Mouse (Mus musculus) intestine, postnatal 0 days (tissue): ENCODE measurements at regions not wholly inside any gene's neighbourhood (a gene's known extent, or its start where the extent isn't known, plus 50 kb on each side); places are given as distances from the start of the nearest gene placed in this dataset.

ENCODE experiments used
- ATAC-seq: fragments of 200-750 bp; cut with Nextera tagmentation; 2 replicates; pipeline ENCODE4 v1.8.0; 2017; ENCODE audit warnings: mild to moderate bottlenecking, moderate TSS enrichment, moderate library complexity
- H3K27ac ChIP-seq: fragments of 300-500 bp; sonication (generic); 2 replicates; pipeline ENCODE4 v1.5.1; 2014; ENCODE audit warnings: mild to moderate bottlenecking, low read depth, low read length, moderate library complexity
- H3K27me3 ChIP-seq: fragments of 300-500 bp; sonication (generic); replicated peaks from 2 replicates; pipeline ENCODE4 v1.6.1; 2014; ENCODE audit warnings: low read length, mixed read lengths; ENCODE audit not compliant: control insufficient read depth, insufficient read depth
- H3K36me3 ChIP-seq: fragments of 300-500 bp; sonication (generic); 2 replicates; pipeline ENCODE4 v1.6.1; 2014; ENCODE audit warnings: mild to moderate bottlenecking, moderate library complexity; ENCODE audit not compliant: control insufficient read depth, insufficient read depth
- H3K4me1 ChIP-seq: fragments of 300-500 bp; sonication (generic); replicated peaks from 2 replicates; pipeline ENCODE4 v1.6.1; 2014; ENCODE audit warnings: antibody characterized with exemption, low read length, mixed read lengths; ENCODE audit not compliant: control insufficient read depth, insufficient read depth
- H3K4me2 ChIP-seq: fragments of 300-500 bp; sonication (generic); replicated peaks from 2 replicates; pipeline ENCODE4 v1.6.1; 2014; ENCODE audit warnings: low read depth, mild to moderate bottlenecking, moderate library complexity
- H3K4me3 ChIP-seq: fragments of 300-500 bp; sonication (generic); 2 replicates; pipeline ENCODE4 v1.5.1; 2014; ENCODE audit warnings: low read depth, low read length
- H3K9ac ChIP-seq: fragments of 300-500 bp; sonication (generic); 2 replicates; pipeline ENCODE4 v1.6.1; 2014; ENCODE audit warnings: mild to moderate bottlenecking, low read depth, low read length
- H3K9me3 ChIP-seq: fragments of 300-500 bp; sonication (generic); 2 replicates; pipeline ENCODE4 v1.6.1; 2016; ENCODE audit warnings: mixed run types; ENCODE audit not compliant: control insufficient read depth
- CTCF ChIP-seq: sonication (generic); IDR thresholded peaks from 2 replicates; pipeline ENCODE4 v1.5.1; 2016; ENCODE audit warnings: low read depth, mild to moderate bottlenecking, control low read depth, antibody characterized with exemption, moderate library complexity
- WGBS: fragments of 180-500 bp; shearing (Covaris S2); extraction: QIAGEN DNeasy Blood & Tissue Kit; methylation state at CpG from one replicate; pipeline ENCODE4 v1.1.7; 2014; 5-methylcytosine and 5-hydroxymethylcytosine counted together

DNA sequence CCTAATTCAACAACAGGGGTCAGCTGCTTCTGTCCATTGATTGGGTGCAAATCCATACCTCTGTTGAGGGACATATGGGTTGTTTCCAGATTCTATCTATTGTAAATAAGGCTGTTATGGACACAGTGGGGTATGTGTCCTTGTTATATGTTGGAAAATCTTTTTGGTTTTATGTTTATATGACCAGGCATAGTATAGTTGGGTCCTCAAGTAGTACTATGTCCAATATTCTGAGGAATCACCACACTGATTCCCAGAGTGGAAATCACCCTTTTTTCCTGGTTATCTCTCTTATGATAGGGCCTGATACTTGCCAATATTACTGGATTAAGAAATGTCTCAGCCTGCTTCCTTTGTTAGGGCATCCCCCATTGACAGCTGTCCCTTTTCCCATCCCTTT is 1471.0 kb downstream of the Kcnt2 start:
- TF ChIP-seq CTCF = no peak
- Histone ChIP-seq H3K36me3 (no peaks in the 10 kb centered on the region), H3K9me3 (no peaks in the 10 kb centered on the region), H3K27ac (no peak overlapping the region), H3K4me3 (no peak overlapping the region), H3K4me2 (no peak overlapping the region), H3K27me3 (no peaks in the 10 kb centered on the region), H3K9ac (no peak overlapping the region), H3K4me1 (no peaks in the 10 kb centered on the region)
- no peak for ATAC-seq

DNA sequence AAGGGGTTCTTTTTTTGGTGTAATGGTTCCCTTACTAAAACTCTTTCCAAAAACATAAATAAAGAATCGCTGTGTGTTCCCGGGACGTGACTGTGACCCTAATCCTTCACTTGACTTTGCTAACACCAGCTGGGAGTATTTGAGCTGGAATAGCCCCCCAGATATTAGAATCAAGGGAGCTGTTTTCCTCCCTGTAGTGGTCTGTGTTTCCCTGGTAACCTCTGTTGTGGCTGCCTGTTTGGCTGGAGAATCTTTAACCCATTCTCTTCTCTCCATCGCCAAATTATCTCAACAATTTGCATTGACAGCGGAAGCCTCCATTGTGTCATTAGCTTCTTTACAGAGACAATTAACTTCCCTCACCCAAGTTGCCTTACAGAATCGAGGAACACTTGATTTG is 1471.6 kb downstream of the Kcnt2 start:
- H3K4me3 ChIP-seq = no peak overlapping the region
- no peak overlapping the region for H3K9ac ChIP-seq
- no peaks in the 10 kb centered on the region for H3K9me3 ChIP-seq
- no peak for TF ChIP-seq CTCF
- WGBS = 38% methylated on average over 6 of the region's 6 CpGs
- no peaks in the 10 kb centered on the region for H3K4me1 ChIP-seq
- H3K36me3 ChIP-seq = no peaks in the 10 kb centered on the region
- no peak overlapping the region for H3K4me2 ChIP-seq
- no peaks in the 10 kb centered on the region for H3K27me3 ChIP-seq
- no peak for ATAC-seq
- no peak overlapping the region for H3K27ac ChIP-seq

DNA sequence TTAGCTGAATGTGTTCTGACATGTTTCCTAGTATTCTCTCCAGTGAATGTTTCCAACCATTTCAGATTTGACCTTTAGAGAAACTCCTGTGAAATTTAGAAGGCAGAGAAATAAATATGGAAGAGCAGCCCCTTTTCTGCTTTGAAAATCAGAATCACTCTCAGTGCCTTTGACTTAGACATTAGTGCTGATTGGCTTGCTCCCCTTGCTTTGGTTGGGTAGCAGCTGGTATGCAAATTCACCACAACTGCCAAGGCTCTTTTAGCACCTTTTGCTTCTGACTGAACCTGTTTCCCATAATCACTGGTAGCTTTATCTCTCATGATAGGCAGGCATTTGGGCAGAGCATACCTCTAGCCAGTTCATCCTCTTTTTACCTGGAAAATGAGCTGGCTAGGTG is 1495.3 kb downstream of the Kcnt2 start:
- no peak for ATAC-seq
- no peak for TF ChIP-seq CTCF
- H3K4me1 ChIP-seq = no peaks in the 10 kb centered on the region
- H3K36me3 ChIP-seq = no peaks in the 10 kb centered on the region
- H3K9me3 ChIP-seq = no peaks in the 10 kb centered on the region
- H3K4me2 ChIP-seq = no peak overlapping the region
- H3K4me3 ChIP-seq = no peak overlapping the region
- H3K27ac ChIP-seq = no peak overlapping the region
- H3K27me3 ChIP-seq = no peaks in the 10 kb centered on the region
- no peak overlapping the region for H3K9ac ChIP-seq

DNA sequence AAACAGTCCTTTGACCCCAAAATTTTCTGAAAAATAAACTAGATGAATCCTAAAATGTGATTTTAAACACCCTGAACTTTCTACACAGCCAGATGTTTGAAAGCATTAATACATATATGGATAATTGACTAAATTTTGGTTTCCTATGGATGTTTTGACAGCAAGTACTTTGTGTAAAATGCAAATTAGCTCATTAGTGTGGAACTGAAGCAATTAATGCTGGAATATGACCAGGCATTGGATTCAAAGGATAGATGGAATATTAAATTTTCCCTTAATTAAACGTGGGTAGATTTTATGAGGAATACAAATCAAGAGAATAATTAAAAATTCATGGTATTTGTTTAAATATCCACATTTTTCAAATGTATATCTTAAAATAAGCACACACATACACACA is 1530.1 kb downstream of the Kcnt2 start:
- Histone ChIP-seq H3K36me3 (no peaks in the 10 kb centered on the region), H3K9ac (no peak overlapping the region), H3K4me1 (no peaks in the 10 kb centered on the region), H3K27me3 (no peaks in the 10 kb centered on the region), H3K4me2 (no peak overlapping the region), H3K27ac (no peak overlapping the region), H3K9me3 (no peaks in the 10 kb centered on the region), H3K4me3 (no peak overlapping the region)
- WGBS = 52% methylated on average over 1 of the region's 1 CpGs
- TF ChIP-seq CTCF = no peak
- ATAC-seq = no peak

DNA sequence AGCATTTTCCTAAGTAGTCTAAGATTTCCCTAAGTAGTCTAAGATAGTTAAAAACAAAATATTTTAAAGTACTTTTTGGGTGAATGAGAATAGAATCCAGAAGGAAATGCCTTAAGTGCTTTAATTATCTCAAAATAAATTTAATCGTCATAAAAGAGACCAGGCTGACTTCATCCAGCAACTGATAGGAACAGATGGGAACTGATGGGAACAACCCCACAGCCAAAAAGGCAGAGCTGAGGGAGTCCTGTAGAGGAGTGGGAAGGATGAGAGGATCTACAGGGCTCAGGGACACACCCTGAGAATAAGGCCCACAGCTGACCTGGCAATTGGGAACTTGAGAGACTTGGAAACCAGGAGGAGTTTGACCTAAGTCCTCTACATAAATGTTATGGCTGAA is 1537.4 kb downstream of the Kcnt2 start:
- no peak for TF ChIP-seq CTCF
- Histone ChIP-seq H3K36me3 (no peaks in the 10 kb centered on the region), H3K4me1 (no peaks in the 10 kb centered on the region), H3K27ac (no peak overlapping the region), H3K27me3 (no peaks in the 10 kb centered on the region), H3K4me3 (no peak overlapping the region), H3K9ac (no peak overlapping the region), H3K4me2 (no peak overlapping the region), H3K9me3 (no peaks in the 10 kb centered on the region)
- no peak for ATAC-seq
- WGBS = 89% methylated on average over 1 of the region's 1 CpGs

DNA sequence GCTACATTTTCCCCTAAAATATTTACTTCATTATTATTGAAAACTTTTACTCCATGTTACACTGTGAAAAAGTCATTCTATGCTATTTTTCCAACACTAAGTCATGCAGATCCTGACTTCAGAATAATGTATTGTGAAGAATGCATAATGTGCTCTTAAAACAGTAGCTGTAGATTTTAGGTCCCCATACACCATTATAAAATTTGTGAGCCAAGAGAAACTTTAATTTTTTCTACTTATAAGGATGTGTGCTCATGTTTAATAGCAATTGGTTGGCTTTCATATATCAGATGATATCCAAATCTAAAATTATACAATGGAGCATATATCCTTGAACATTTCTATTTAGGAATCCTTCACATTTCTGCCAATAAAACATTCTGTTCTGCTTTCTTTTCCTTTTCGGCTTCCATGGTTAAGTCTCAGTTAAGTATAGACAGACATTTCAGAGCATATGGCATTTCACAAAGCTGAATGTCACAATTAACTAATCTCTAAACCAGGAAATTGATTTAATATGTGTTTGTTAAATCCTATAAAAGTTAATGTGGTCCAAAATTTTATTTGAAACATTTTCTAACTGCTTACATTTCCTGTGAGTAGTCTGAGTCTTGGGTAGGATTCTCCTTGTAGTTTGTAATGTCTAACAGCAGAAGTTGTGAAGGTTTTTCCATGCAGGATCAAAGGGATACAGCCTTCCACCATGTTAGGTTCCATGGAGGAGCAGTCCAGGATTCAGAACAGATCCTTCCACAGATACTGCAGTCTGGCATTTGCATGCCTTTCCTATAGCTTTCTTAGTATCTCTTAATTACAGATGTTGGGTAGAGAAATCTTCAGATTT is 1567.6 kb downstream of the Kcnt2 start:
- H3K27ac ChIP-seq = no peak overlapping the region
- no peak for ATAC-seq
- no peaks in the 10 kb centered on the region for H3K27me3 ChIP-seq
- 83% methylated on average over 1 of the region's 1 CpGs for WGBS
- no peaks in the 10 kb centered on the region for H3K9me3 ChIP-seq
- H3K9ac ChIP-seq = no peak overlapping the region
- no peaks in the 10 kb centered on the region for H3K4me1 ChIP-seq
- TF ChIP-seq CTCF = no peak
- H3K4me3 ChIP-seq = no peak overlapping the region
- H3K36me3 ChIP-seq = no peaks in the 10 kb centered on the region
- H3K4me2 ChIP-seq = no peak overlapping the region

DNA sequence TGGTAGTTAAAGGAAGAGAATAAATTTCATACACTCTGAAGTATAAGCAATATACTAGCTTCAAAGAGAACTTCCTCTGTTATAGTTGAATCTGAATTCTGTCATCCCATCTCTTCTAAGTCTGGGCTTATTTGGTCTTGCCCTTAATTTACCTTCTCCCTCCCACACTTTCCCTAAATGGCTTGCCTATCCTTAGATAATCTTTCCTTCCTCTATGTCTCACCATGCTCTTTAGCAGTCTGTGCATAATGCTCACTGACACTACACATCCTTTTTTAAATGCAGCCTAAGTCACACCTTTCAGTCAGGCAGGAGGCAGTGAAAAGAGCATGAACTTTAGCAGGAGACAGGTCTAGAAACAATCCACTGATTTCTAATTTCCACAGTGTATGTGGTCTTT is 1585.5 kb downstream of the Kcnt2 start:
- Histone ChIP-seq H3K9ac (no peak overlapping the region), H3K4me1 (no peaks in the 10 kb centered on the region), H3K4me2 (no peak overlapping the region), H3K27me3 (no peaks in the 10 kb centered on the region), H3K27ac (no peak overlapping the region), H3K4me3 (no peak overlapping the region), H3K9me3 (no peaks in the 10 kb centered on the region), H3K36me3 (no peaks in the 10 kb centered on the region)
- TF ChIP-seq CTCF = no peak
- ATAC-seq = no peak
